Mouse (Mus musculus) stomach, postnatal 0 days (tissue): ENCODE data around the gene Ep300. TPM values are rescaled to one million over a fixed set of nuclear protein-coding genes. Genes with fewer than 3 reads are reported as not detected.

Source experiments
- ATAC-seq: fragments of 200-750 bp; cut with Nextera tagmentation; 2 replicates; pipeline ENCODE4 v1.8.0; 2017; ENCODE audit not compliant: low FRiP score, low TSS enrichment
- DNase-seq: peaks from one replicate; pipeline ENCODE4 v3.0.0-alpha.2; 2016; ENCODE audit warnings: low spot score
- H3K27ac ChIP-seq: fragments of 300-500 bp; sonication (generic); replicated peaks from 2 replicates; pipeline ENCODE4 v1.5.1; 2014; ENCODE audit warnings: mild to moderate bottlenecking, control low read depth
- H3K27me3 ChIP-seq: fragments of 300-500 bp; sonication (generic); 2 replicates; pipeline ENCODE4 v1.6.1; 2014; ENCODE audit warnings: low read length; ENCODE audit not compliant: control insufficient read depth, insufficient read depth
- H3K36me3 ChIP-seq: fragments of 300-500 bp; sonication (generic); 2 replicates; pipeline ENCODE4 v1.6.1; 2014; ENCODE audit warnings: low read length, mixed read lengths; ENCODE audit not compliant: control insufficient read depth, insufficient read depth
- H3K4me1 ChIP-seq: fragments of 300-500 bp; sonication (generic); replicated peaks from 2 replicates; pipeline ENCODE4 v1.6.1; 2014; ENCODE audit warnings: antibody characterized with exemption; ENCODE audit not compliant: control insufficient read depth, insufficient read depth
- H3K4me2 ChIP-seq: fragments of 300-500 bp; sonication (generic); replicated peaks from 2 replicates; pipeline ENCODE4 v1.6.1; 2014; ENCODE audit warnings: low read depth, mild to moderate bottlenecking, control low read depth, moderate library complexity
- H3K4me3 ChIP-seq: fragments of 300-500 bp; sonication (generic); 2 replicates; pipeline ENCODE4 v1.5.1; 2014; ENCODE audit warnings: low read depth, low read length, control low read depth
- H3K9ac ChIP-seq: fragments of 300-500 bp; sonication (generic); 2 replicates; pipeline ENCODE4 v1.6.1; 2014; ENCODE audit warnings: mild to moderate bottlenecking, low read length, control low read depth, mixed read lengths
- H3K9me3 ChIP-seq: fragments of 300-500 bp; sonication (generic); 2 replicates; pipeline ENCODE4 v1.6.1; 2016; ENCODE audit warnings: low read length; ENCODE audit not compliant: control insufficient read depth
- CTCF ChIP-seq: IDR thresholded peaks from 2 replicates; pipeline ENCODE4 v1.5.1; 2016; ENCODE audit warnings: antibody characterized with exemption, low read depth, mild to moderate bottlenecking, moderate library complexity
- EP300 ChIP-seq: optimal IDR thresholded peaks from 2 replicates; pipeline ENCODE3; 2016; ENCODE audit warnings: antibody characterized with exemption
- WGBS: fragments of 180-500 bp; shearing (Covaris S2); extraction: QIAGEN DNeasy Blood & Tissue Kit; methylation state at CpG from one replicate; pipeline ENCODE4 v1.1.7; 2014; 5-methylcytosine and 5-hydroxymethylcytosine counted together
- polyA plus RNA-seq: library from polyadenylated mRNA; unstranded; fragments of >200 nt; fragmentation: Nextera tagmentation; extraction: Ambion mirVana; gene quantifications from 2 replicates; pipeline ENCODE4 v1.2.1, GENCODE M21; 2015

The Ep300 gene
- polyA plus RNA-seq, 1 experiment from 2014 or later = 6.0 TPM

DNA sequence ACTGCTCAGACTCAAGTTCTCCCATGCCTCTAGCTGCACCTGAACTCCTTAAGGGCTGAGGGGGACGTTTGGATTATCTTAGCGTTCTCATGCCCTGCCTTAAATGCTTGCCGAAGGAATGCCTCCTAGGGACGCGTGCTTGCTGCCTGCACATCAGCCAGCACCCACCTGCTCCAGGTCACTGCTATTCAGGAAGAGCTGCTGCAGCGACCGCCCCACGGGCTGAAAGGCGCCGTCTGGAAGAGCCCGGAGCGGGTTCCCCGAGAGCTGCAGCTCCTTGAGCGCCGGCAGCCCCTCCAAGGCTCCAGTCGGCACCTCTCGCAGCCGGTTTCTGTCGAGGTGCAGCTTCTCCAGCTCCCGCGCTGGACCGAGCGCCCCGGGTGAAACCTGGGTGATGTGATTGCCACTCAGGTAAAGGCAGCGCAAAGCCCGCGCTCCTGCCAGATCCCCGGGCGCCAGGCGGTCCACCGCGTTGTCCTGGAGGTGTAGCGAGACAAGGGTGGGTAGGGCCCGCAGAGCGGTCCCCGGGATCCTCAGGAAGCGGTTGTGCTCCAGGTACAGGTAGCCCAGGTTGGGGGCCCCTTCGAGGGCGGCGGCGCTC lies 108.3 kb downstream of the Ep300 start:
- no peaks in the 10 kb centered on the region for H3K9me3 ChIP-seq
- H3K4me3 ChIP-seq = peak overlapping the region; percentile 49
- no peak overlapping the region for H3K27ac ChIP-seq
- no peak for ATAC-seq
- TF ChIP-seq CTCF (no peak), EP300 (no peak)
- DNase-seq = no peak
- 0 out of 2 replicates have a peak, but pooled peaks cover 5% of the 10 kb centered on the region for H3K27me3 ChIP-seq
- peak overlapping the region; percentile 98 for H3K4me2 ChIP-seq
- no peaks in the 10 kb centered on the region for H3K4me1 ChIP-seq
- H3K36me3 ChIP-seq = no peaks in the 10 kb centered on the region
- H3K9ac ChIP-seq = peak overlapping the region; percentile 65
- 4% methylated on average over 41 of the region's 41 CpGs for WGBS

DNA sequence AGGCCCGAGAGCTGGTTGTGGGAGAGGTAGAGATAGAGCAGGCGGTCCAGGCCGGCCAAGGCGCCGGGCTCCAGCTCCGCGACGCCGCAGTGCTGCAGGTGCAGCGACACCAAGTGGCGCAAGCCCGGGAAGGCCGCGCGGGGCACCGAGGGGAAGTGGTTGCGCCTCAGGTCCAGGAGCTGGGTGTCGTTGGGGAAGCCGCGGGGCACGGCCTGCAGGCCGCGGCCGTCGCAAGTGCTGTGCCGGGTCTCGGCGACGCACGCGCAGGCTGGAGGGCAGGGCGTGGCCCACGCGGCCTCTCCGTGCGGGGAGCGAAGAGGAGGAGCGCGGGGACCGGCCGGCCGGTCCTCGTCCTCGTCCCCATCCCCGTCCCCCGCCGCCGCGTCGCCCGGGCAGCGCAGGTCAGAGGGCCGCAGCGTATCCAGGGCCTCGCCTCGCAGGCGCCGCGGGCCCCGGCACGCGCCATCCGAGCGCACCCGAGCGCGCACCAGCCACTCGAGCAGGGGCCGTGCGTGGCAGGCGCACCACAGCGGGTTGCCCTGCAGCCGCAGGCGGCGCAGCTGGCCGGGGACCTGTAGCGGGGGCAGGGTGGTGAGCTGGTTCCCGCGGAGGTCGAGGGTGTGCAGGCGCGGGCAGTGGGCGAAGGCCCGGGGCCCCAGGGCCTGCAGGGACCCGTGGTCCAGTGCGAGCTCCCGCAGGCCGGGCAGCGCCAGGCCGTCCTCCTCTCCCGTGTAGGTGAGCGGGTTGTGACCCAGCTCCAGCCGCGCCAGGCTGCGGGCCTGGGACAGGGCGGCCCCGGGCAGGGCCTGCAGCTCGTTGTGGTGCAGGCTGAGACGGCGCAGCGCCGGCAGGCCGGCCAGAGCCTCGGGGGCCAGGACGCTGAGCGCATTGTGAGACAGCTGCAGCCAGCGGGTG lies 109.1 kb downstream of the Ep300 start:
- TF ChIP-seq EP300 (no peak), CTCF (peak; percentile 79)
- DNase-seq (peak; percentile 89), ATAC-seq (peak; percentile 84)
- Histone ChIP-seq H3K9ac (peak overlapping the region; percentile 65), H3K9me3 (no peaks in the 10 kb centered on the region), H3K36me3 (no peaks in the 10 kb centered on the region), H3K27me3 (0 out of 2 replicates have a peak, but pooled peaks cover 5% of the 10 kb centered on the region), H3K27ac (peak overlapping the region; percentile 35; the same call in 1 of the 2 replicates), H3K4me3 (peak overlapping the region; percentile 49), H3K4me2 (peak overlapping the region; percentile 98), H3K4me1 (no peaks in the 10 kb centered on the region)
- under 1% methylated on average over 63 of the region's 107 CpGs for WGBS

DNA sequence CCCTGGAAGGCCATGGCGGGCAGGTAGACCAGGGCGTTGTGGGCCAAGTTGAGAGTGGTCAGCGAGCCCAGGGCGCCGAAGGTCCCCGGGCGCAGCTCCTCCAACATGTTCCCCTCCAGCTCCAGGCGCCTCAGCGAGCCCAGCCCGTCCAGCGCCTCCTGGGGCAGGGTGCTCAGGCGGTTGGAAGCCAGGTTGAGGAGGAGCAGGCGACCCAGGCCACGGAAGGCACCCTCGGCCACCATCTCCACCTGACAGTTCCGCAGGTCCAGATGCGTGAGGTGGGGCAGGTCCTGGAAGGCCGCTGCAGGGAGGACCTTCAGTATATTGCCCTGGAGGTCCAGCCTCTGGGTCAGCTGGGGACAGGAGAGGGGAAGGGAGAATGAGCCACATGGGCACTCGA lies 109.7 kb downstream of the Ep300 start:
- TF ChIP-seq EP300 = no peak
- TF ChIP-seq CTCF = no peak
- Histone ChIP-seq H3K27ac (no peak overlapping the region), H3K4me1 (no peaks in the 10 kb centered on the region), H3K9me3 (no peaks in the 10 kb centered on the region), H3K27me3 (0 out of 2 replicates have a peak, but pooled peaks cover 5% of the 10 kb centered on the region), H3K9ac (peak overlapping the region; percentile 65), H3K4me3 (peak overlapping the region; percentile 49), H3K36me3 (no peaks in the 10 kb centered on the region), H3K4me2 (peak overlapping the region; percentile 98)
- no peak for DNase-seq
- ATAC-seq = no peak
- WGBS = 40% methylated on average over 16 of the region's 19 CpGs

DNA sequence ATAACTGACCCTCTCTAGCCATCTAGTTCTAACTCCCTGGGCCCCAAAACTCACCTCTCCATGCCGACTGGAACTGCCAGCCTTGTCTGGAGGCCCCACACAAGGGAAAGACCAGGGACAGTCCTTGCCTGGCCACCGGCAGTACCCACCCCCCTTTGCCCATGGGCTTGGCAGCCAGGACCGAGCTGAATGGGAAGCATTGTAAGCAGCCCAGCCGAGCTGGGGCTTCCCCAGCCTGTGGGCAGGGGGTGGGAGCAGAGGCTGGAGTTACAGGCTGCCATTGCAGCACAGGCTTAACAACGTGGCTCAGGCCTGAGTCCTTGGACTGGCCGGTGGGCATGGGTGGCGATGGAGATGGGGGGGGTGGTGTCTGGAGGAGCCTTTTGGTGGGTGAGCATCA lies 112.0 kb downstream of the Ep300 start, which contains the start of gene Chadl:
Gene Chadl, minus strand, starts transcription at position 113 of the 400 bp plus-strand sequence.
- no peaks in the 10 kb centered on the region for H3K36me3 ChIP-seq
- DNase-seq = no peak
- 68% methylated on average over 7 of the region's 7 CpGs for WGBS
- H3K9me3 ChIP-seq = no peaks in the 10 kb centered on the region
- no peak for ATAC-seq
- no peak within 1 kb of the TSS for H3K9ac ChIP-seq
- 0 out of 2 replicates have a peak, but pooled peaks cover 5% of the 10 kb centered on the region for H3K27me3 ChIP-seq
- no peaks in the 10 kb centered on the region for H3K4me1 ChIP-seq
- TF ChIP-seq CTCF = no peak
- no peak for TF ChIP-seq EP300
- no peak within 1 kb of the TSS for H3K27ac ChIP-seq
- H3K4me3 ChIP-seq = no peak within 1 kb of the TSS
- no peak within 1 kb of the TSS for H3K4me2 ChIP-seq

GRCm38 (mm10) chr15:81697847-81698246 lies 112.7 kb downstream of the Ep300 start:
- no peak for DNase-seq
- TF ChIP-seq EP300 = no peak
- peak; percentile 64 for TF ChIP-seq CTCF
- no peak overlapping the region for H3K4me3 ChIP-seq
- H3K4me1 ChIP-seq = no peaks in the 10 kb centered on the region
- WGBS = 38% methylated on average over 3 of the region's 3 CpGs
- H3K4me2 ChIP-seq = no peak overlapping the region
- ATAC-seq = no peak
- H3K9ac ChIP-seq = no peak overlapping the region
- H3K36me3 ChIP-seq = no peaks in the 10 kb centered on the region; the same call in 1 of the 2 replicates
- 0 out of 2 replicates have a peak, but pooled peaks cover 5% of the 10 kb centered on the region for H3K27me3 ChIP-seq
- H3K9me3 ChIP-seq = no peaks in the 10 kb centered on the region
- no peak overlapping the region for H3K27ac ChIP-seq
